Mouse (Mus musculus) midbrain, embryonic 13.5 days (tissue): ENCODE measurements around the gene Wdr18. TPM values are rescaled to one million over a fixed set of nuclear protein-coding genes. Genes with fewer than 3 reads are reported as not detected.

Experiments used
- ATAC-seq: fragments of 200-750 bp; cut with Nextera tagmentation; 2 replicates; pipeline ENCODE4 v1.8.0; 2017; ENCODE audit warnings: mild to moderate bottlenecking, moderate TSS enrichment, moderate library complexity
- H3K27ac ChIP-seq: fragments of 300-500 bp; sonication (generic); 2 replicates; pipeline ENCODE4 v1.5.1; 2015; ENCODE audit warnings: inconsistent platforms, mild to moderate bottlenecking, moderate library complexity
- H3K27me3 ChIP-seq: fragments of 300-500 bp; sonication (generic); 2 replicates; pipeline ENCODE4 v1.6.1; 2015; ENCODE audit warnings: mild to moderate bottlenecking, inconsistent platforms
- H3K36me3 ChIP-seq: fragments of 300-500 bp; sonication (generic); 2 replicates; pipeline ENCODE4 v1.6.1; 2015; ENCODE audit warnings: mild to moderate bottlenecking, inconsistent platforms
- H3K4me1 ChIP-seq: fragments of 300-500 bp; sonication (generic); replicated peaks from 2 replicates; pipeline ENCODE4 v1.6.1; 2015; ENCODE audit warnings: inconsistent platforms
- H3K4me2 ChIP-seq: fragments of 300-500 bp; sonication (generic); replicated peaks from 2 replicates; pipeline ENCODE4 v1.6.1; 2015; ENCODE audit warnings: moderate library complexity, mild to moderate bottlenecking, inconsistent platforms
- H3K4me3 ChIP-seq: fragments of 300-500 bp; sonication (generic); replicated peaks from 2 replicates; pipeline ENCODE4 v1.5.1; 2015; ENCODE audit warnings: mild to moderate bottlenecking, inconsistent platforms
- H3K9ac ChIP-seq: fragments of 300-500 bp; sonication (generic); replicated peaks from 2 replicates; pipeline ENCODE4 v1.6.1; 2015; ENCODE audit warnings: mild to moderate bottlenecking, inconsistent platforms
- H3K9me3 ChIP-seq: fragments of 300-500 bp; sonication (generic); 2 replicates; pipeline ENCODE4 v1.6.1; 2016; ENCODE audit warnings: mild to moderate bottlenecking, inconsistent platforms
- WGBS: fragments of 180-500 bp; shearing (Covaris S2); methylation state at CpG from one replicate; pipeline ENCODE4 v1.1.7; 2015; 5-methylcytosine and 5-hydroxymethylcytosine counted together
- polyA plus RNA-seq: library from polyadenylated mRNA; unstranded; fragments of >200 nt; fragmentation: Nextera tagmentation; extraction: Ambion mirVana; gene quantifications from 2 replicates; pipeline ENCODE4 v1.2.1, GENCODE M21; 2015

Gene Wdr18
- polyA plus RNA-seq, 1 experiment from 2014 or later: 76.7 TPM

- no peak overlapping the region for H3K4me2 ChIP-seq
- no peak overlapping the region for H3K27ac ChIP-seq
- no peak for ATAC-seq
- H3K4me1 ChIP-seq: peaks cover 9% of the 10 kb centered on the region
- no peak overlapping the region for H3K9ac ChIP-seq
- no peaks in the 10 kb centered on the region for H3K9me3 ChIP-seq
- H3K27me3 ChIP-seq: peaks cover 52% of the 10 kb centered on the region
- peaks cover 48% of the 10 kb centered on the region for H3K36me3 ChIP-seq
- no peak overlapping the region for H3K4me3 ChIP-seq
- WGBS: 67% methylated on average over 14 of the region's 14 CpGs
Measured at GRCm38 (mm10) chr10:79972831-79973230, 12.9 kb downstream of the Wdr18 start.

DNA sequence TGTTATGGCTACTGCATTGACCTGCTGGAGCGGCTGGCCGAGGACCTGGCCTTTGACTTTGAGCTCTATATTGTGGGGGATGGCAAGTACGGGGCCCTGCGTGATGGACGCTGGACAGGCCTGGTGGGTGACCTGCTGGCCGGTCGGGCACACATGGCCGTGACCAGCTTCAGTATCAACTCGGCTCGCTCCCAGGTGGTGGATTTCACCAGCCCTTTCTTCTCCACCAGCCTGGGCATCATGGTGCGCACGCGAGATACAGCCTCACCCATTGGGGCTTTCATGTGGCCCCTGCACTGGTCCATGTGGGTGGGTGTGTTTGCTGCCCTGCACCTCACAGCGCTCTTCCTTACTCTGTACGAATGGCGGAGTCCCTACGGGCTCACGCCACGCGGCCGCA lies 14.1 kb downstream of the Wdr18 start:
- Histone ChIP-seq H3K4me2 (no peak overlapping the region), H3K27ac (no peak overlapping the region), H3K4me3 (no peak overlapping the region), H3K9ac (no peak overlapping the region), H3K27me3 (peaks cover 43% of the 10 kb centered on the region), H3K4me1 (peaks cover 9% of the 10 kb centered on the region), H3K36me3 (peaks cover 52% of the 10 kb centered on the region), H3K9me3 (no peaks in the 10 kb centered on the region)
- ATAC-seq: no peak
- 89% methylated on average over 21 of the region's 21 CpGs for WGBS

GRCm38 (mm10) chr10:79974668-79975067 lies 14.7 kb downstream of the Wdr18 start:
- H3K27me3 ChIP-seq: peaks cover 37% of the 10 kb centered on the region
- ATAC-seq: no peak
- H3K4me2 ChIP-seq: no peak overlapping the region
- peaks cover 9% of the 10 kb centered on the region for H3K4me1 ChIP-seq
- no peak overlapping the region for H3K27ac ChIP-seq
- H3K4me3 ChIP-seq: no peak overlapping the region
- peaks cover 57% of the 10 kb centered on the region for H3K36me3 ChIP-seq
- no peaks in the 10 kb centered on the region for H3K9me3 ChIP-seq
- 86% methylated on average over 8 of the region's 8 CpGs for WGBS
- H3K9ac ChIP-seq: no peak overlapping the region

DNA sequence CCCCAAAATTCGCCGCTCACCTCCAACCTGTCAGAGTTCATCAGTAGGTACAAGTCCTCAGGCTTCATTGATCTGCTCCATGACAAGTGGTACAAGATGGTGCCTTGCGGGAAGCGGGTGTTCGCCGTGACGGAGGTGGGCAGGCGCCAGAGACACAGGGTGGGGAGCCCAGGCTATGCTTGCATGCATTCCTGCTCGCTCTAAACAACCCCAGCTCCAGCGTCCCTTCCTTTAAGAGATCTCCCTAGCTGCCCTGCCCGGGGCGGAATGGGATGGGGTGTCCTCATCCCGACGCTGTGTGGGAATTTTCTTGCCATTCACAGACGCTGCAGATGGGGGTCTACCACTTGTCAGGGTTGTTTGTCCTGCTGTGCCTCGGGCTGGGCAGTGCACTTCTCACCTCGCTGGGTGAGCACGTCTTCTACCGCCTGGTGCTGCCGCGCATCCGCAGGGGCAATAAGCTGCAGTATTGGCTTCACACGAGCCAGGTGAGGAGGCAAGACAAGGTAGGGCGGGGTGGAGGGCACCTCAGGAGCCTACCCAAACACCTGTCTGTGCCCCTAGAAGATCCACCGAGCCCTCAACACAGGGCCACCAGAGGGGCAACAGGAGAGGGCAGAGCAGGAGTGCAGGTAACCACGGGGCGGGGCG lies 16.2 kb downstream of the Wdr18 start:
- Histone ChIP-seq H3K27me3 (peaks cover 22% of the 10 kb centered on the region), H3K27ac (no peak overlapping the region), H3K9ac (no peak overlapping the region), H3K9me3 (no peaks in the 10 kb centered on the region), H3K4me2 (no peak overlapping the region), H3K4me3 (no peak overlapping the region), H3K36me3 (peaks cover 58% of the 10 kb centered on the region), H3K4me1 (peaks cover 6% of the 10 kb centered on the region)
- WGBS: 83% methylated on average over 28 of the region's 28 CpGs
- ATAC-seq: no peak

- 78% methylated on average over 36 of the region's 36 CpGs for WGBS
- no peaks in the 10 kb centered on the region for H3K9me3 ChIP-seq
- H3K9ac ChIP-seq: no peak overlapping the region
- H3K4me2 ChIP-seq: no peak overlapping the region
- no peak overlapping the region for H3K4me3 ChIP-seq
- peaks cover 10% of the 10 kb centered on the region for H3K4me1 ChIP-seq
- peaks cover 61% of the 10 kb centered on the region for H3K36me3 ChIP-seq
- H3K27ac ChIP-seq: no peak overlapping the region
- peaks cover 17% of the 10 kb centered on the region for H3K27me3 ChIP-seq
- ATAC-seq: no peak
Measured at GRCm38 (mm10) chr10:79976722-79977107, 16.8 kb downstream of the Wdr18 start.

- Histone ChIP-seq H3K9ac (no peak overlapping the region), H3K4me2 (no peak overlapping the region), H3K4me3 (no peak overlapping the region), H3K27me3 (peaks cover 11% of the 10 kb centered on the region), H3K4me1 (peaks cover 14% of the 10 kb centered on the region), H3K27ac (no peak overlapping the region), H3K9me3 (no peaks in the 10 kb centered on the region), H3K36me3 (peaks cover 61% of the 10 kb centered on the region)
- ATAC-seq: no peak
- WGBS: 79% methylated on average over 28 of the region's 28 CpGs
Measured at GRCm38 (mm10) chr10:79977324-79977723, 17.4 kb downstream of the Wdr18 start.

DNA sequence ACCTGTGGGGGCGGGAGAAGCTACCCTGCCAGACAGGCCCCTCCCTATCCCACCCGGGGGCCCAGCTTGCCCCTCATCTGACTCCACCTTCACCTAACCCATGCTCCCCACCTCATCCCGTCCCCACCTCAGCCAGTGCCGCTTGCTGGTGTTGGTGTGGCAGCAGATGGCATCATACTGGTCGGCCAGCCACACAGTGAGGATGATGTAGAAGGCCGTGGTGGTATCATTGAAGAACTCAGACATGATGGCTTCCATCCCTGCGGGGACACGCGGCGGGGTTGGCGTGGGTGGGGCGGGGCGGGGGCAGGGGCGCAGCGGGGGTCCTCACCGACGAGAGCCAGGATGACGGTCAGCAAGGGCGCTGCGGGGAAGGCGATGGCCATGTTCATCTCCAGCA lies 18.1 kb downstream of the Wdr18 start:
- H3K4me1 ChIP-seq: peaks cover 22% of the 10 kb centered on the region
- H3K4me3 ChIP-seq: no peak overlapping the region
- no peak for ATAC-seq
- no peak overlapping the region for H3K4me2 ChIP-seq
- peaks cover 61% of the 10 kb centered on the region for H3K36me3 ChIP-seq
- no peak overlapping the region for H3K27ac ChIP-seq
- H3K9ac ChIP-seq: no peak overlapping the region
- H3K9me3 ChIP-seq: no peaks in the 10 kb centered on the region
- peaks cover 3% of the 10 kb centered on the region for H3K27me3 ChIP-seq
- 96% methylated on average over 21 of the region's 21 CpGs for WGBS

DNA sequence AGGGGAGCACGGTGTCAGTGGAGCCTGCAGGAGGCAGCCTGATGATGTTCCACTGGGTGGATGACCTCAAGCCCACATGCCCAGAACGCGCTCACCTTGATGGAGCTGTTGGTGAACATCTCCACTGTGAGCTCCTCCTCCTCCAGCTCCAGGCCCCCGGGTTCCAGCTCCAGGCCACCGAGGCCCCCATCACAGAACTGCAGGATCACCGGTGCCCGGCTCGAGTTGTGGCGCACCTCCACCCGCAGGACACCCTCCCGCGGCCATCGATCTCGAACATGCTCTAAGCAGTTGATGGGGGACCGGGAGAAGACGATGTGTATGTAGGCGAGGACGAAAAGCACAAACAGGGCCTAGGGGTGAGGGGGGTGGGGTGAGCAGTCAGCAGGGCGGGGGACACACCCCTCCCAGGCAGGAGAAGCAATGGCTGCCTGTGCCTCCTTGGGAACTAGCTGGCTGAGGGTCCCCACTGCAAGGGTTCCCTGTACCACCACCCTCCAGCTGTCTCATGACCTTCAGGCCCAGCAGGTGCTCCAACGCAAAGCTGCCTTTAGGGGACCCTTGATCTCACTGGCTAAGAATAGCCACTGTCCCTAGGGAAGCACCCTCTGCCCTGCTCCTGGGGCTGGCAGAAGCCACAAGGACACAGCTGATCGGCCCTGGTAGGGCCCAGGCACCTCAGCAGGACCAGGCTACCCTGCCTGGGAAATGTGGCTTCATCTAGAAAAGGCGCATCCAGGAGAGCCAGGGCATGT lies 19.6 kb downstream of the Wdr18 start:
- Histone ChIP-seq H3K4me1 (peaks cover 28% of the 10 kb centered on the region), H3K4me3 (no peak overlapping the region), H3K36me3 (peaks cover 52% of the 10 kb centered on the region), H3K27me3 (no peaks in the 10 kb centered on the region), H3K9ac (no peak overlapping the region; the same call in 1 of the 2 replicates), H3K27ac (no peak overlapping the region; the same call in 1 of the 2 replicates), H3K4me2 (no peak overlapping the region), H3K9me3 (no peaks in the 10 kb centered on the region)
- ATAC-seq: no peak
- WGBS: 95% methylated on average over 22 of the region's 22 CpGs

GRCm38 (mm10) chr10:79983205-79983604 lies 23.3 kb downstream of the Wdr18 start:
- peaks cover 43% of the 10 kb centered on the region for H3K4me1 ChIP-seq
- peak overlapping the region; percentile 85 for H3K9ac ChIP-seq
- H3K4me3 ChIP-seq: peak overlapping the region; percentile 80
- peak overlapping the region; percentile 96 for H3K4me2 ChIP-seq
- peaks cover 19% of the 10 kb centered on the region for H3K36me3 ChIP-seq
- H3K27ac ChIP-seq: peak overlapping the region; percentile 96; the same call in 1 of the 2 replicates
- H3K9me3 ChIP-seq: no peaks in the 10 kb centered on the region
- 80% methylated on average over 5 of the region's 5 CpGs for WGBS
- ATAC-seq: no peak
- peaks cover 17% of the 10 kb centered on the region for H3K27me3 ChIP-seq

GRCm38 (mm10) chr10:79983670-79984069 lies 23.7 kb downstream of the Wdr18 start:
- Histone ChIP-seq H3K27ac (peak overlapping the region; percentile 96), H3K9ac (peak overlapping the region; percentile 85), H3K4me2 (peak overlapping the region; percentile 96), H3K4me3 (peak overlapping the region; percentile 80), H3K36me3 (peaks cover 14% of the 10 kb centered on the region), H3K4me1 (peaks cover 48% of the 10 kb centered on the region), H3K27me3 (peaks cover 22% of the 10 kb centered on the region), H3K9me3 (no peaks in the 10 kb centered on the region)
- ATAC-seq: peak; percentile 6; the same call in 1 of the 2 replicates
- WGBS: under 1% methylated on average over 21 of the region's 21 CpGs

DNA sequence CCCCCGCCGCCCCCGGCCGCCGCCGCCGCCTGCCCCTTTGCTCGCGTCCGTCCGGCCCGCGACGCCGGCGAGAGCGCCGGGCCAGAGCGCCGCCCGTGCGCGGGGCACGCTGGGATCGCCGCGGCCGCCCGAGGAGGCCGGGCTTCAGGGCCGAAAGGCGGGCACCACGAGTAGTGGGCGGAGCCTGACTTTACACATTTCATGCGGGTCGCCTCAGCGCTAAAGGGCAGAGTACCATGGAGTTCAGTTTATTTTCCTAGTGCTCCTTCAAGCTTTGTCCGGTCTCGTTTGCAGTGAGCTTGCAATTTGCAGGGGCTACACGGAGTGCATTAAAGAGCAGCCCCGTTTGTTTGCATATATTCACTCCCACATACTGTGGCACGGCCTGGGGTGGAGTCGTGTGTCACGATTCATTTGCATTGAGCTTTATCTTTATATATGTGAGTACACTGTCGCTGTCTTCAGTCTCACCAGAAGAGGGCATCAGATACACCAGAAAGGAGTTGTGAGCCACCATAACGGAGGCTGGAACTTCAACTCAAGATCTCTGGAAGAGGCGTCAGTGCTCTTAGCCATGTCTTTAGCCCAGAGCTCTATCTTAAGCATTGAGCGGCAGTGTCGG lies 24.4 kb downstream of the Wdr18 start, which contains the start of gene Tmem259:
Gene Tmem259, minus strand, starts transcription at position 136 of the 622 bp plus-strand sequence.
- peak; percentile 84 for ATAC-seq
- peaks cover 8% of the 10 kb centered on the region for H3K36me3 ChIP-seq
- peak within 1 kb of the TSS; percentile 80 for H3K4me3 ChIP-seq
- H3K27ac ChIP-seq: peak within 1 kb of the TSS; percentile 96
- peaks cover 49% of the 10 kb centered on the region for H3K4me1 ChIP-seq
- WGBS: under 1% methylated on average over 42 of the region's 49 CpGs
- peak within 1 kb of the TSS; percentile 96 for H3K4me2 ChIP-seq
- H3K9me3 ChIP-seq: no peaks in the 10 kb centered on the region
- H3K9ac ChIP-seq: peak within 1 kb of the TSS; percentile 85
- H3K27me3 ChIP-seq: peaks cover 28% of the 10 kb centered on the region

GRCm38 (mm10) chr10:79984871-79985270 lies 24.9 kb downstream of the Wdr18 start:
- WGBS: under 1% methylated on average over 22 of the region's 22 CpGs

More at GRCm38 (mm10) chr10:79984871-79985270, 24.9 kb downstream of the Wdr18 start:
- Histone ChIP-seq H3K9ac (peak overlapping the region; percentile 85), H3K9me3 (no peaks in the 10 kb centered on the region), H3K4me2 (peak overlapping the region; percentile 96), H3K4me3 (peak overlapping the region; percentile 80), H3K27me3 (peaks cover 34% of the 10 kb centered on the region), H3K36me3 (0 out of 2 replicates have a peak, but pooled peaks cover 4% of the 10 kb centered on the region), H3K4me1 (peaks cover 49% of the 10 kb centered on the region), H3K27ac (peak overlapping the region; percentile 96)
- ATAC-seq: peak; percentile 91
